Mouse (Mus musculus): ENCODE measurements at regions not wholly inside any gene's neighbourhood (a gene's known extent, or its start where the extent isn't known, plus 50 kb on each side); places are given as distances from the start of the nearest gene placed in this dataset.

DNA sequence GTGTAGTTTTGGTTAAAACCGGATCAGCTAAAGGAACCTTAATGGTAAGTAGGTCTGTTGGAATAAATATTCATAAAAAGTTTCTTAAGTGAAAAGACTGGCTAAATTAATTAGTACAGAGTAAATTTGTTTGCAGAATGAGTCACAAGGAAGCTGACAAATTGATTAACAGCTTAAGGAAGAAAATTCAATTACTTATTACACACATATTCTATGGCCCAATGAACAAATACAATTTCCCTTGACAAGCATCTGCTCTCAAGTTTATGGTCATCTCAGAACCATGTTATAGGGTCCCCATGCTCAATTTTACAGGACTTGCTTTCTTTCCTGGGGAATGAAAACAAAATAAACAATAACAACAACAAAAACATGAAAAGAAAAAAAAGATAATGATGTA, 231.4 kb upstream of the Frg1 start:
- DNase-seq (ENCODE audit: low read depth), result no peak

DNA sequence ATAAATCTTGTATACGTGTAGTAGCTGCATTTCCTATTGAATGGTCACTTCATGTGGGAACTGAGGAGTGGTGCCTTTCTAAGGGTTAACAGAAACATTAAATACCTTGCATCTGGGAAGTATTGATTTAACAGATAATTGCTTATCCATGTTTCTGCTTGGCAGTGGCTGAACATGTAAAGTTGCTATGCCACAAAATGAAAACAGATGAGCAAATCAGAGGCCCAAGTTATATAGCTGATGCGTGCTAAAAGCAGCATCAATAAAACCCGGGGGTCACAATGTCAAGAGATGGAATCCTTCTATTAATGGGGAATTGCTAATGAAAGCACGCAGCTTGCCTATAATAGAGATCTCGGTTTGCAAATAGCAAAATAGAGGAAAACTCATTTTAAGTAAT, 227.8 kb upstream of the Frg1 start:
- no peak for DNase-seq (ENCODE audit: low read depth)

DNA sequence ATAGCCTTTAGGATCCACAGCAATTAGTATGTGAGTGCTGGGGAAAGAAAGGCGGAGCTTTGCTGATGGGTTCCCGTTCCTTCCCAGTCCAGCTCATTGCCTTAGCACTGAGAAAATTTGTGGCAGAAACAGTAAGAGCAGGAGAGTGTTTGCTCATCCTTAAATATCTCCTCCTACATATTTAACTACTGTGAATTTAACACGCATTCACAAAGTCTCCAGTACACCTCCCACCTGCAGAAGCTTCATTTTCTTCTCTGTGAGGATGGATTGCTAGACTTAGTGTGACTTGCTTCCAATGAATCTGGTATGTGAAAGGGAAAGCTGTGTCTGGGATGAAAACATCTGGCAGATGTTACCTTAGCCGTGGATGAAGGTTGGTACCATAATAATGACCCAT, 207.0 kb upstream of the Frg1 start:
- no peak for DNase-seq (ENCODE audit: low read depth)

DNA sequence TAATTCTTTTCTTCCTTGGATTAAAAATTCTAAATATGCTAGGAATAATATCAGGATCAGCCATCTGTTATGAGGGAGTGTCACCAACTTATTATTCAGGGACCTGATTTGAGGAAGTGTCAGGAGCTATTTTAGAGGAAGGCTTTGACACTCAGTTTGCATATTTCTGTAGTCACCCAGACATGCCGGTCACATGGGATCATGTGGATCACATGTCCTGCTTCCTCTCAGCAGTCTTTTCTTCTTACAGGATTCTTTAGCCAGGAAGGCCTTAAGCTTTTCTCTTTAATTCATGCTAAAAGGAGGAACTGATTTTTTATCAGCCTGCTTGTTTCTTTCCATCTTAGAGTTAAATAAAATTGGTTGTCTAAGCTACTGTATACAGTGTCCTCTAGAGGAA, 183.4 kb upstream of the Frg1 start:
- no peak for DNase-seq (ENCODE audit: low read depth)

DNA sequence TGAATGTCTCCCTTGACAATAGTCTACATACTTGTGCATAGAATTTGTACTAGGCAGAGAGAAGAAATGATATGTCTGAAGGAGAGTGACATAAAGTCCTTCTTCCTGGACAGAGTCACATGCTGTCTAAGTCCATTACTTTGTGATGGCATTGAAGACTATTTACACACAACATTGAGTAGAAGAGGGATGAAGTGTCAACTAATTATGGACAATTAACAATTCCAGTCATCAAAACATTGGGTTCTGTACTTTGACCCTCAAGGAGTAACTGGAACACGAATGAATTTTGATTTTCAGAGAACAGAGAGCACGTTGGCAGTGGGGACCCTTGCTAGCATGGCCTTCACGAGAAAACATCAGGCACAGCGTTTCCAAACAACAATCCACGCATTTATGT, 177.6 kb upstream of the Frg1 start:
- DNase-seq (ENCODE audit: low read depth), result no peak

DNA sequence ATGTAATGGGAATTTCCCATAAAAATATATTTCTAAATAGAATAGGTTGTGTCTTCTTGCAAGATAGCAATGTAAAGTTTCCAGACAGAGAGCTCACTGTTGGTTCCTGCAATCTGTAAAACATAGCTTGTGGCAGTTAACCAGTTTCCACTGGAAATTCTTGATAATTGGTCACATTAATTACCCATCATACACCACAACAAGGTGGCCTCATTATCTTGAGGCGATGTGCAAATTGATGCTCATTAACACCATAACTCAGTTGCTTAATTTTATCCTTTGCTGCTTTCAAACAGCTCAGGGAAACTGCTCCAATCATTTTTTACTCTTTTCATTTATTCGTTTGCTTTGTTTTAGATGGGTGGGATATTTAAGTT, 176.8 kb upstream of the Frg1 start:
- DNase-seq (ENCODE audit: low read depth), result no peak

DNA sequence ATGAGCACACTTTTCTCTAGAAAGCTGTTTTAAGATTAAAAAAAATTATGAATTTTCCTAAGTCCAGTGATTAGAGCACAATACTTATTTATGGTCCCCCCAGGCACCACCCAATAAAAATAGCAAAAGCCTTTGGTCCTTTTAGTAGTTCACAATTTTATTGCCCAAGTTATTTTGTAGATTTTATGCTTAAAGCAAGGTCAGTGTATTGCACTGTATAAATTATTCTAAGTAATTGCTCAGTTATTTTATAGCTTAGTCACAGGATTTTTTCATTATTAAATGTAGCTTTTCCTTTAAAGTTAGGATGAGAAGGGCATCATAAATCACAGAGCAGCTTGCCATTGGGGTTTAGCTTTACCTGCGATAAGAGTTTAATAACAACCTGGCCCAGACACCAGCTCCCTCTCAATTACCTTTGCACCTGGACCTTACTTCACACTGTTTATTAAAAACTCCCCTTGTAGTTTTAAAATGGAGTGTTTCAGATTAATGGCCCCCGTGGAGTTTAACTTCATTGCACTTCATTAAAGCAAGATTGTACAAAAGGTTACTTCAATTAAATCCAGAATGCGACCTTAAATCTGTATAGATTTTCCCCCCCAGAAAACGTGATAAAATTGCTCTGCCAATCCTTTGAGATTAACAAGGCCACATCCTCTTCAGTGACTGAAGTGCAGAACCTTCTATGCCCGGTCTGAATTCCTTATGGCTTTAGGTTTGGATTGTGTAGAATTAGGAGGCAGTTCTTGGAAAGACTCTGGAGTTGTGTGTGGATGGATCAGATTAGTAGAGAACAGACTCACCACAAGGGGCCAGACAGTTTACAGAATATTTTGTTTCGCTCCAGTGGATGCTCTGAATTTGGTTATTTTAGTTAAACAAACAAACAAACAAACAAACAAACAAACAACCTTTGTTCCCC, 176.1 kb upstream of the Frg1 start:
- no peak for DNase-seq (ENCODE audit: low read depth)

DNA sequence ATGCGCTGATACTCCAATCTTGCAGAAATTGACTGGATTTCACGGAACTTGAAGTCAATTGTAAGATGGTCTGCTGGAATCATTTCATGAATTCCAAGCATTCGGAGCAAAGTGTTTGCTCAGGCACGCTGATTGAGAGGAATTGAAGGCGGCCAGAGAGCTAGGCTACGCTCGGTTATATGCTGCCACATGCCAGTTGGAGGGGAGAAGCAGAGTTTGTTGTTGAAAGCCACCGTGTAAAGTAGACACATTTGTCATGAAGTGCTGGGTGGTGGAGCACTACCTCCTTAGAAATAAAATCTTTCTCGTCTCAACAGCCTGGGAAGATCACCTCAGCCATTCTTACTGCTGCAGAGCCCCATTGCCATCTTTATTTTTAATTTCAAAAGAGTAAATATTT, 175.3 kb upstream of the Frg1 start:
- DNase-seq (ENCODE audit: low read depth), result no peak

DNA sequence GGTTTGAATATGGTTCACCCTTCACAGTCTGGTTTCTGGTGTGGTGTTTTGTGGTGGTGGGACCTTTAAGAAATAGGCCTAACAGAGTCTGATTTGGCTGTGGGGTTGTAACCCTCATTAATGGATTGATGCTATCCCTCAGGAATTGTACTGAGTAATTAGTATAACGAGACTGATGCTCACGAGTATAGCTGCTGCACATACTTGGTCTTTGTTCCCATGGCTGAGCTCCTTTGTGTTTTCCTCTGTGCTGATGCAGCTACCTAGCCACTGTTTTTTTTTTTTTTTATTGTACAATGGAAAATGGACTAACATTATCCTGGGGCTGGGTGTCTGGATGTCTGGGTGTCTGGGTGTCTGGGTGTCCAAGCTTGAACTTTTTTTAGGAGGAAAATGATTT, 171.3 kb upstream of the Frg1 start:
- DNase-seq (ENCODE audit: low read depth), result no peak

DNA sequence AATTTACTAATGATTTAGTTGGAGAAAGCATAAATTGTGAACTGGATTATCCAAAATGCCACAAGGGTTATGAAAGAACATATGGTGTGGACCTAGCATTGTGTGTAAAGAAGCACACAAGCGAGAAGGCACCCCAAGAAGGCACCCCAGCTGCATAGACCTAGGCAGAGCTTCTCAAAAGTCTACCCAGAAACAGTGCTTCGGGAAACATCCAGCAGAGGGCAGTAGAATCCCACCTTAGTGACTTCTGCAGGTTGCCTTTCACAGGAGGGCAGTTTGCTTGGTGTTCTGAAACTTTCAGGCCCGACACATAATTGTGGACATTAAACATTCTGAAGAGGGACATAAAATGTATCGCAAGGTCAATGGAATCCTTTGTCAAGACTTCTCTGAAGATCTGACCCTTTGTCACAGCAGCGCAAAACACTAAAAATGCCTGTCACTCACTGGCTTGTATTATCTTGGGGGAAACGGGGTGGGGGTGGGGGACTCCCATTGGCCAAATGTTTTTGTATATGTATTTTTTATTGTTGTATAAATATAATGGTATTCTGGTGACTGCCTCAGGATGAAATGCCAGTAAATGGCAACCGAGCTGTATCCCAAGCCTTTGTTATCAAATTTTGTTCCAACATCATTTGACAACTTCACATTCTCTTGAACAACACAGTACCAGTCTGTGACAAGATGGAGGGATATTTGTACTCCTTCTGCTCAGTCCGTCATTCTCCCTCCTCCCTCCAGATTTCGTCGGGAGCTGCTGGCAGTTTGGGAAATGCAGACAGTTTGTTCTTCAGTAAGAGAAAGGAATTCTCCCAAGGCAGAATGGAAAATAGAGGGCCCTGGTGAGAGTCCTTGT, 156.4 kb upstream of the Frg1 start:
- peak; percentile 23 for DNase-seq (ENCODE audit: low read depth)

DNA sequence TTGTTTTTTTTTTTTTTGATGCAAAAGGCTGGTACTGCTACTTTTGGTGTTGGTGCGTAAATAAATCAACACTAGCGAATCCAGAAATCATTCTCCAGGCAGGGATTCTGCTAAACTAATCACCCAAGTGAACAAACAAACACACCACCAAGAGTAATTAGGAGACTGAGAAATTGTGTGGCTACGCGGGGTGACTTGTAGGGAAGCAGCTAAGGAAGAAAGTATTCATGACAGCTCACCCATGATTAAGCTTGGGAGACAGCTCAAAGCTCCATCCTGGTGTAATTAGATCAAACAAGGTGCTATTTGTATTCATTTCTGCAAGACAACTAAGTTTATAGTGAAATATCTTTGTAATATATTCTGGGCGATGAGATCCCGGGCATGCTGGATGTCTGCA, 153.7 kb upstream of the Frg1 start:
- DNase-seq (ENCODE audit: low read depth), result no peak

DNA sequence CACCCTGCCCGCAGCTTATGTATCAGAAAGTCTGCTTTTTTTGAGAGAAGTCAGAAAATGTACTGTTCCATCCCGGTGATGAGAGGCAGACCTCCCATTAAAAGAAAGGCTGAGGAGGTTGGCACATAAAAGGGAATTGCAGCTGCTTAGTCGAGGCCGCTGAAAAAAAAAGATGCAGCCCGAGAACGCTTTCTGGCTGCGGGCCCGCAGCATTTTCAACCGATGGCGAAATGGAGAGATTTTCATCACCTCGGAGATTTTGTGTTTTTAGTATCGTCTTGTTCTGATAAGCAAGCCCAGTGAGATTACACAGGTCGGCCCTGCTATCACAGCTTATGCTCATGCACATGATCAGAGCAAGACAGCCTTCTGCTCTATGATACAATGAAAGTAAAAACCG, 145.1 kb upstream of the Frg1 start:
- no peak for DNase-seq (ENCODE audit: low read depth)

DNA sequence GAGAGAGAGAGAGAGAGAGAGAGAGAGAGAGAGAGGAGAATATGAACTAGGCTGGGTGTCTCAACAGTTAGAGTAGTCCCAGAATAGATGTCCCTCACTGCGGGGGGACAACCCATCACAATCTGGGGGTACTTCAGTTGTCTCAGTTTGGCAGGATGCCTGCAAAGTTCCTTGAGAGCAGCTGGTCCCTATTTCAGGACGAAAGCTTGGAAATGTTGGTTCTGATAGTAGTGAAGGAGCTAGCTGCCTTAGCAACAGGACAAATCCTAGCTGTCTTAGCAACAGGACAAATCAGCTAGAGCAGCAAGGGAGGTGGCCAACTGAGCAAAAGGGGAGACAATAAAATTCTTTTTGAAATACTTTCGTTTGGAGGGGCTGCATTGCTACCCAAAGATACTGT, 139.9 kb upstream of the Frg1 start:
- DNase-seq (ENCODE audit: low read depth), result no peak

DNA sequence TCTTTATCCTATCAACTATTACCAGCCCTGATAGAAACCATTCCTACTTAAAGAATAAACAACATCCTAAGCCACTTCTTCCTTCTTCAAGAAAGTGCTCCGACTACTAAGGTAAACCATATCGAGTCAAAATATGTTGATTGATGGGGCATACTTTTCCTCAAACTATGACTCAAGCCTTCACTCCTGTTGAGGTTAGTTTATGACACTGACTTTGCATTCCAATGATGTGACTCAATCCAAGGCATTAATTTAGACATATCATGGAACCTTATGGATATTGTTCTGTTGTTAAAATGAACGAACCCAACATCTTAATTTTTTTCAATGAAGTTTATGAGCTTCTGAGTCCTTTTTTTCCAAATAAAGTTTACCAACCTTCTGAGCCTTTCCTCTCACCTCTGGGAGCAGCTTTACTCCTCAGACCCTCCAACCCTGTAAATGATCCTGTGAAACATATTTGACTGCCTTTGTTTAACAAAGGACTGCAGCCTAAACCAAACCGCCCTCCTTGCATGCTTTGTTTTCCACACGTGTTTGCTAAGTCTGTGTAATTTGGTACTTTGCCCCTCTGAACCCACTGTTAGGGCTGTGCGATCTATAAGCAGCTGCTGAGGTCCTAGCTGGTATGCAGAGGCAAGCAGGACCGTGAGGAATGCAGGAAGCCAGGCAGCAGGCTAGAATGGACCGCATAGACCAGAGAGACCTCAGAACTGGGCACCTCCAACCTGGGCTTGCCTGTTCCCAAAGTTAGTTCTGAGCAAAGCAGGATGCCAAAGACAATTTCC, 136.1 kb upstream of the Frg1 start:
- DNase-seq (ENCODE audit: low read depth), result no peak

DNA sequence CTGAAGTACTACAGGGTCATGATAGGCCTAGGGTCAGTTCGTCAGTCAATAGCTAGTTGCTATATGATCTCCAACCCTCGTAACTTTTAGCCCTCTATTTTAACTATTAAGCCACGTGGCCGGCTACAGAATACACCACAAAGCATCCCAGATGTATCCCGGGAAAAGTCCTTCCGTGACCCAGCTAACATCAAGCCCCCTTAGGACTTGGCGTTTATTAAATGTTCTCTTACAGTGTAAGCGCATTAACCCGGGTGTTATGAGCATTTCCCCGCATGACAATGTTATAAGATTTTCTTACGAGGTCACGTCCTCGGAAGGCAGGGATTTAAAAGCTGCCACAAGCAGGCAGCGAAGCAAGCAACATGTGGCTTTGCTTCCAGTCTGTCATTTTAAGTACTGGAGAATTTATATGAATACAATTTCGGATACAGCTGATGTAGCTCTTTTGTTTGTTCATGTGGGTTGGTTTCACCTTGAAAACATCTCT, 135.1 kb upstream of the Frg1 start:
- no peak for DNase-seq (ENCODE audit: low read depth)

DNA sequence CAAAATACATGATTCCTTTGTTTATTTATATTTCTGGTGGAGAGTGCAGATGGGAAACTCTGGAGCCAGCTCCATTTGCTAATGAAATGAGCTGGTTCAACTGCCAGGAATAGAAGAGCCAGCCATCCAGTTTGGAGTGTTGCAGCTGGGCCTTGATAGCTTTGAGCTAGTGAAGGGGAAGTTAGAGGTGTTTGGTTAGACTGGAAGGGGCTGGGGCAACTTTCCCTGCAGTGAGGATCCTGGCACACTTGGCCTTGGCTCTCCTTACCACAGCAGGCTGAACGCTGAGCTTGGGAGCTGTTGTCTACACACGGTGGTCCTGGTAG, 133.2 kb upstream of the Frg1 start:
- no peak for DNase-seq (ENCODE audit: low read depth)

DNA sequence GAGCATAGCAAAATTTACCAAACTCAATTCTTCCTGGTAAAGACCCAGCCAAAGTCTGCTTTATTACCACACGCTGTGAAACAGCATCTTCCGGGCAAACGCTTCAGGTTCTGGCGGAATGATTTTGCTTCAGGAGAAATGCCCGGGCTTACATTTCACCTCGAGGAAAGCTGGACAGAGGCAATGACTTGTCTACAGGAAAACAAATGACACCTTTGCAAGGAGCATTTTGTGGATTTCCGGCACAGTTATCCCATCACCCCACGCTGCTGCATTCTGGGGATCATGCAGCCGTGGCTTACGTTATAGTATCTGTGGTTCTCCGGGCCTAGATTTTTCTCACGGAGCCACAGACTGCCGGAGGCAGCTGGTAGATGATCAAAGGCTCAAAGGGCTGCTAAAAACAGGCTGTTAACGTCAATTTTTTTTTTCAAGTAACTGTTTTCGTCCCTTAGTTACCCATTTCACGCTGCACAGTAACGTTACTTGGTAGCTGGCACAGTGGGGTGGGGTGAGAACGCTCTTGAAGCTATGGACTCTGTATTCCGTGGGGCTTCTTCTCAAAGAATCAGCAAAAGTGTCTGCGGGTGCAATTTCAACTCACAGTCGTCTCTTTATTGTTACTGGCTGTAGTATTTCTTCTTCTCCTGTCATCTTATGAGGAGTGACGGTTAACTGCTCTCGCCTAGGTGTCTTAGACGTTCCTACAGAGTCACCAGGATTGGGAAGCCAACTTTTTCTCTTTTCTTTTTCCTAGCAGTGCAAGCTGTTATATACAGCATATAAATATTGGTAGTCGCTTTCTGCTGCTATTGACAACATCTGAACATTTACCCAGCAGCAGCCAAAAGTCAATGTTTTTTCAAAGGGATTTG, 132.6 kb upstream of the Frg1 start:
- DNase-seq (ENCODE audit: low read depth), result no peak

DNA sequence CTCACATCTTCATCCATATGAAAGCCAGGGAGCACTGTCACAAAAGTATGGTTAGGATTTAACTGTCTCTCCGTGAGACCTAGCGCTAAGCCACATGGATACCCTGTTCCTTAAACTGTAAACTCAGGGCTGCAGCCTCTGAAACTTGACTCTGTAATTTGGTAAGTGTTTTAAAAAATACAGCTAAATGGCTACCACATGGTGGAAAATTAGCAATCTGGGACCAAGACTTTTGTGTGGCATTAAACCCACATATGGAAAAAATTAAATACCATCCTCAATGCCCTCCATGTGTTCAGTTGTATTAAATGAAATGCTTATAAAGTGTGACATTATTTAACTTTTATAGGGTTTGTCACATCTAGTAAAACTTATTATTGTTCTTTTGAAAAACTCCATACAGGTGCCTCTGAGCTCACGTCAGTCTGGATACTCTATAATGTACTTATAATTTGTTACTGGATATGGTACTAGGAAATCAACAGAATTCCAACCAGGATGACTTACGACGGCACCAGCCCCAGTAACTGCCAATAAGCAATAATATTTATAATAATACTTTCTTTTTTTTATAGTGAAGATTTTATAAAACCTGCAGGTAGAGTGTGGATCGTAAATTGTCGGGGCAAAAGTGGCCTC, 131.0 kb upstream of the Frg1 start:
- DNase-seq (ENCODE audit: low read depth), result no peak

DNA sequence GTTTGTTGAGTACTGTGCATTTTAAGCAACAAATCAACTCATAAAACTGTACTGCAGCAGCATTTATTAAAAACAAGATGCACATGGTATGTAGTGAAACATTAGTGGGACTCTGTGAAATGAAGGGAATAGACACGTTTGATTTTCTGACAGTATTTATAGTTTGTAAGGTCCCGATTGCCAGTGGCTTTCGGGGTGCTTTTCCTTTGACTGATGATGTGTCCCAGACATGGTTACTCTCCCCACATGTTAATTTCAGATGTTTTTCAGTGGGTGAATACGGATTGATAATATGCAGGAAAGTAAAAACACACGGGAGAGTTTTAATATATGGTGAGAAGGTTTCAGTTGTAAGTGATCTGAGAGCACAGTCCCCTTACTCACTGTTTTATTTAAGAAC, 115.3 kb upstream of the Frg1 start:
- DNase-seq (ENCODE audit: low read depth), result no peak

DNA sequence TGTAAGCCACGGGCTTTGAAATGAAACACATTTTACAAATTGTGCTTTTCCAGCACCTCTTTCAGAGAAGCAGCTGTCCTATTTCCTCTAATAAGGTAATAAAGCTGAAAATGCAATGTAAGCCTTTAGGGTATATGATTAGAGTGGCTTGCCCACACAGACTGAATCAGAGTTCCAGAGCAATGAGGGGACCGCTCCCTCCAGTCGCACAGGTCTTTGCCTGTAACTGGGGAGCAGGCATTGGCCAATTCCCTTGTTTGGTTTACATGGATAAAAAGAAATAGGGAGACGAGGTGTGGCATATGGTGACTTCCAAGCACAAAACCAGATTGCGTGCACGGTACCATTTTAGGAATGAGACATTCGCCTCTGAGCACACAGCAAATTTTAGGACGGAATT, 112.7 kb upstream of the Frg1 start:
- DNase-seq (ENCODE audit: low read depth), result no peak

DNA sequence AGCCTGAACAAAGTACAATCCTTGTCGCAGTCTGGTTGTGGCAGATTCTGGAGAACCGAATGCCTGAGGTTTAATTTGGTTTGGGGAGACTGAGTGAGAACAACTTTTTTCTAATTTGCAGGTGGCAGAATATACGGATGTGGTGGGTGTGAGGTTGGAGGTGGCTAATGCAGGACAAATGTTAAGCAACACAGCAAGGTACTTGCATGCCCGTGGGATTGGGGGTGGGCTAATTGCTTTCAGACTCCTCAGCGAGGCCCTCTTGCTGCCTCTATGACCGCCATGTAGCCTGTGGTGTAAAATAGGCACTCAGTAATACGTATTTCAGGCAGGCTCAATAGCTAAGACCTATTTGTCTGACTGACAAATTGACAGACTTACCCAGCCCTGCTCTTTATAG, 109.4 kb upstream of the Frg1 start:
- DNase-seq (ENCODE audit: low read depth), result no peak

All from c-Kit-positive CD71-negative TER-119-negative erythroid progenitor cells, embryonic 14.5 days (primary cell).